Mouse (Mus musculus): ENCODE data around the gene B830017H08Rik. TPM values are rescaled to one million over a fixed set of nuclear protein-coding genes. Genes with fewer than 3 reads are reported as not detected.
A peak's percentile ranks its signal among the peaks of the same experiment; 100 is the strongest.

The B830017H08Rik gene
- polyA plus RNA-seq, 1 experiment from 2014 or later, result 0.37 TPM

- no peaks in the 10 kb centered on the region for H3K9me3 ChIP-seq (ENCODE audit: control insufficient read depth, low read length)
- H3K4me2 ChIP-seq, result peak overlapping the region; percentile 48
- no peak overlapping the region for H3K27ac ChIP-seq (ENCODE audit: low read depth, low read length)
- peaks cover 23% of the 10 kb centered on the region for H3K4me1 ChIP-seq (ENCODE audit: control insufficient read depth, insufficient read depth, low read length)
- whole genome bisulfite sequencing, result 2% methylated on average over 35 of the region's 45 CpGs
- peak; percentile 54 for ATAC-seq (ENCODE audit: low FRiP score)
- DNase-seq (ENCODE audit: low spot score, missing footprints), result peak; percentile 96
- peak overlapping the region; percentile 50 for H3K4me3 ChIP-seq (ENCODE audit: low read depth, low read length)
- peak overlapping the region; percentile 67; the same call in 1 of the 2 replicates for H3K9ac ChIP-seq (ENCODE audit: low read length)
- H3K27me3 ChIP-seq (ENCODE audit: control insufficient read depth, insufficient read depth, low read length), result peaks cover 82% of the 10 kb centered on the region
- no peaks in the 10 kb centered on the region for H3K36me3 ChIP-seq (ENCODE audit: control insufficient read depth, insufficient read depth, low read length)
Measured at GRCm38 (mm10) chr16:17798321-17799180, 34.4 kb upstream of the B830017H08Rik start.

DNA sequence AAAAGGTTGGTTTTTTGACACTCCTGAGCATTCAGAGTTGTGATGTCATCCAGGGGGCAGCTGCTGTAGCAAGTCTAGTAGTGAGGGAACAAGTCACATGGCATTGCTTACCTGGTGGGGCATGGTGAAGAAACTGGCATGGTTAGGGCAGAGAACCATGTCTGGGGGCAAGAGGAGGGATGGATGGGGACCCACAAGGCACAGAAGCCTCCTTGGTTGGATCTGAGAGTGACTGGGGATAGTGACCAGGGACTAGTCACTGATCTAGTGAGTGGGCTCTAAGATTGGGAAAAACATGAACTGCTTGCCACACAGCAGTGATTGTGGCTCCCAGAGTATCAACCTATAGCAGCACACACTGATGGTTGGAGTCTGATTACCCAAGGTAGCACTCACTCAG is 33.3 kb upstream of the B830017H08Rik start:
- Histone ChIP-seq H3K9ac (ENCODE audit: low read length) (no peak overlapping the region), H3K27me3 (ENCODE audit: control insufficient read depth, insufficient read depth, low read length) (peaks cover 92% of the 10 kb centered on the region), H3K27ac (ENCODE audit: low read depth, low read length) (no peak overlapping the region), H3K4me2 (no peak overlapping the region), H3K4me1 (ENCODE audit: control insufficient read depth, insufficient read depth, low read length) (peaks cover 32% of the 10 kb centered on the region), H3K4me3 (ENCODE audit: low read depth, low read length) (0 out of 2 replicates have a peak overlapping the region, but pooled peaks have one; percentile 1), H3K36me3 (ENCODE audit: control insufficient read depth, insufficient read depth, low read length) (no peaks in the 10 kb centered on the region), H3K9me3 (ENCODE audit: control insufficient read depth, low read length) (no peaks in the 10 kb centered on the region)
- DNase-seq (ENCODE audit: low spot score, missing footprints) (peak; percentile 90), ATAC-seq (ENCODE audit: low FRiP score) (no peak)

DNA sequence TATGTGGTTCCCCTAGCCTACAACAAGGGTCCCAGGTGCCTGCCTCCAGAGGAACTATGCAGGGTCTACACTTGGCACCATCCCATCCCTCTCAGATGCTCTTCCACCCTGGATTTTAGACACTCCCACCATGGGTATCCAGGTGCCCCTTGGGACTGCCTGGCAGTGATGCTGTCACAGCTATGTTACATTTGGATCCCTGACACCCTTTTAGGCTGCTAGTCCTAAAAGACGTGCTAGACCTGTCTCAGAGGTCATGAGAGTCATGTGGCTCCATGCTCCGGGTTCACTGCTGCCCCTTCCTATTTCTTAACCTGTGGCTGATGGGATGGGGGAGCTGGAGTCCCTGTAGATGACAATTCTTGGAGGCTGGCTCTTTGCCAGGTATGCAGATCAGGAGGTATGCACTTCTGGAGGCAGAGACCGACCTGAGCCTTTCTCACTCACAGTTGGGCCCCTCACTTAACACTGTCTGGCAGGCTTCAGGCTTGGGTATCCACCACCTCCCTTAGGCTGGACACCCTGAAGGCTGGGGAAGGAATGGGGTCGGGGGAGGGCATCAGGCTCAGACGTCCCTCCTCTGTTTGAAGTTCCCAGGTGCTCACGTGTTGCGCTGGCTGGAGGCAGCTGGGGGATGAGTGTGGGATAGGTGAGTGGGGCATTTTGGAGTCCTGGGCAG is 31.0 kb upstream of the B830017H08Rik start:
- Histone ChIP-seq H3K36me3 (ENCODE audit: control insufficient read depth, insufficient read depth, low read length) (no peaks in the 10 kb centered on the region), H3K27ac (ENCODE audit: low read depth, low read length) (no peak overlapping the region), H3K9me3 (ENCODE audit: control insufficient read depth, low read length) (no peaks in the 10 kb centered on the region), H3K4me3 (ENCODE audit: low read depth, low read length) (no peak overlapping the region), H3K9ac (ENCODE audit: low read length) (no peak overlapping the region), H3K4me2 (no peak overlapping the region), H3K27me3 (ENCODE audit: control insufficient read depth, insufficient read depth, low read length) (peaks cover 98% of the 10 kb centered on the region), H3K4me1 (ENCODE audit: control insufficient read depth, insufficient read depth, low read length) (peaks cover 44% of the 10 kb centered on the region)
- WGBS, result 2% methylated on average over 7 of the region's 7 CpGs
- DNase-seq (ENCODE audit: low spot score, missing footprints), result peak; percentile 89
- no peak for ATAC-seq (ENCODE audit: low FRiP score)

DNA sequence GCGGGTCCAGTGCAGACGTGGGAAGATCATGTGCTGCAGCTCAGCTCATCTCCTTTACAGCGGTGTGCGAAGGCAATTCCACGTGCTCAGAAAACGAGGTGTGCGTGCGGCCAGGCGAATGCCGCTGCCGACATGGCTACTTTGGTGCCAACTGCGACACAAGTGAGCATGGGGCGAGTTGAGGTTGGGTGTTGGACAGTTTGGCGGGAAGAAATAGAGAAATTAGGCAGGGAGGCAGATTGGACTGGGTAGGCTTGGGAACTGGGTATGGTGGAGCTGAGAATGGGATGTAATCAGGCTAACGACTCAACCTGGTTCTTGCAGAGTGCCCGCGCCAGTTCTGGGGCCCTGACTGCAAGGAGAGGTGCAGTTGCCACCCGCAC is 30.5 kb upstream of the B830017H08Rik start:
- Histone ChIP-seq H3K4me3 (ENCODE audit: low read depth, low read length) (peak overlapping the region; percentile 21), H3K36me3 (ENCODE audit: control insufficient read depth, insufficient read depth, low read length) (no peaks in the 10 kb centered on the region), H3K9ac (ENCODE audit: low read length) (no peak overlapping the region), H3K27ac (ENCODE audit: low read depth, low read length) (no peak overlapping the region), H3K27me3 (ENCODE audit: control insufficient read depth, insufficient read depth, low read length) (peaks cover 94% of the 10 kb centered on the region), H3K4me2 (peak overlapping the region; percentile 38), H3K9me3 (ENCODE audit: control insufficient read depth, low read length) (no peaks in the 10 kb centered on the region), H3K4me1 (ENCODE audit: control insufficient read depth, insufficient read depth, low read length) (peaks cover 46% of the 10 kb centered on the region)
- no peak for ATAC-seq (ENCODE audit: low FRiP score)
- 4% methylated on average over 18 of the region's 18 CpGs for WGBS
- DNase-seq (ENCODE audit: low spot score, missing footprints), result peak; percentile 94

GRCm38 (mm10) chr16:17802839-17803674 is 29.9 kb upstream of the B830017H08Rik start:
- no peak for ATAC-seq (ENCODE audit: low FRiP score)
- Histone ChIP-seq H3K36me3 (ENCODE audit: control insufficient read depth, insufficient read depth, low read length) (no peaks in the 10 kb centered on the region), H3K27ac (ENCODE audit: low read depth, low read length) (no peak overlapping the region), H3K9me3 (ENCODE audit: control insufficient read depth, low read length) (no peaks in the 10 kb centered on the region), H3K4me1 (ENCODE audit: control insufficient read depth, insufficient read depth, low read length) (peaks cover 44% of the 10 kb centered on the region), H3K27me3 (ENCODE audit: control insufficient read depth, insufficient read depth, low read length) (peaks cover 89% of the 10 kb centered on the region), H3K4me2 (peak overlapping the region; percentile 38), H3K9ac (ENCODE audit: low read length) (0 out of 2 replicates have a peak overlapping the region, but pooled peaks have one; percentile 12), H3K4me3 (ENCODE audit: low read depth, low read length) (peak overlapping the region; percentile 21)
- 2% methylated on average over 83 of the region's 83 CpGs for WGBS
- peak; percentile 95 for DNase-seq (ENCODE audit: low spot score, missing footprints)

- Histone ChIP-seq H3K36me3 (ENCODE audit: control insufficient read depth, insufficient read depth, low read length) (no peaks in the 10 kb centered on the region), H3K9me3 (ENCODE audit: control insufficient read depth, low read length) (no peaks in the 10 kb centered on the region), H3K9ac (ENCODE audit: low read length) (no peak overlapping the region), H3K27me3 (ENCODE audit: control insufficient read depth, insufficient read depth, low read length) (peaks cover 85% of the 10 kb centered on the region), H3K4me1 (ENCODE audit: control insufficient read depth, insufficient read depth, low read length) (peaks cover 38% of the 10 kb centered on the region), H3K4me3 (ENCODE audit: low read depth, low read length) (peak overlapping the region; percentile 35), H3K4me2 (peak overlapping the region; percentile 57), H3K27ac (ENCODE audit: low read depth, low read length) (no peak overlapping the region)
- ATAC-seq (ENCODE audit: low FRiP score), result no peak
- 9% methylated on average over 33 of the region's 33 CpGs for whole genome bisulfite sequencing
- DNase-seq (ENCODE audit: low spot score, missing footprints), result peak; percentile 92
Measured at GRCm38 (mm10) chr16:17803675-17804448, 29.1 kb upstream of the B830017H08Rik start.

DNA sequence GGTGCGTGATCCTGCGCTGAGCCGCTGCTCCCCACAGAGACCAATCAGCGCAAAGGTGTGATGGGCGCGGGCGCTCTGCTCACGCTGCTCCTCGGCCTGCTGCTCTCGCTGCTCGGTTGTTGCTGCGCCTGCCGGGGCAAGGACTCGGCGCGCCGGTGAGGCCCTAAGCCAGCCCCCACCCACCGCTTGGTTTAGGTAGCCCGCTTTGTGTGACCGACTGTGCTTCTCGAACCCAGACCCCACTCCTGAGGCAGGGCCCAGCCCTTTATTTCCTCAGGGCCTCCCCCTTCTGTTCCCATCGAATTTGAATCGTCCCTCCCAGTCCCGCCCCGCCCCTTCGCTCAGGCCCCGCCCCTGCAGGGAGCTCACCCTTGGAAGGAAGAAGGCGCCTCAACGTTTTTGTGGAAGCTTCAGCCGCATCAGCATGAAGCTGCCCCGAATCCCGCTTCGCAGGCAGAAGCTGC is 28.4 kb upstream of the B830017H08Rik start:
- Histone ChIP-seq H3K4me3 (ENCODE audit: low read depth, low read length) (peak overlapping the region; percentile 35), H3K4me1 (ENCODE audit: control insufficient read depth, insufficient read depth, low read length) (peaks cover 38% of the 10 kb centered on the region), H3K27me3 (ENCODE audit: control insufficient read depth, insufficient read depth, low read length) (peaks cover 82% of the 10 kb centered on the region), H3K4me2 (peak overlapping the region; percentile 57), H3K27ac (ENCODE audit: low read depth, low read length) (no peak overlapping the region), H3K9ac (ENCODE audit: low read length) (0 out of 2 replicates have a peak overlapping the region, but pooled peaks have one; percentile 12), H3K9me3 (ENCODE audit: control insufficient read depth, low read length) (no peaks in the 10 kb centered on the region), H3K36me3 (ENCODE audit: control insufficient read depth, insufficient read depth, low read length) (no peaks in the 10 kb centered on the region)
- ATAC-seq (ENCODE audit: low FRiP score) (peak; percentile 26), DNase-seq (ENCODE audit: low spot score, missing footprints) (peak; percentile 96)
- 2% methylated on average over 33 of the region's 33 CpGs for WGBS

GRCm38 (mm10) chr16:17804982-17805381 is 27.9 kb upstream of the B830017H08Rik start:
- peak overlapping the region; percentile 35 for H3K4me3 ChIP-seq (ENCODE audit: low read depth, low read length)
- no peak for ATAC-seq (ENCODE audit: low FRiP score)
- H3K4me1 ChIP-seq (ENCODE audit: control insufficient read depth, insufficient read depth, low read length), result peaks cover 40% of the 10 kb centered on the region
- peaks cover 77% of the 10 kb centered on the region for H3K27me3 ChIP-seq (ENCODE audit: control insufficient read depth, insufficient read depth, low read length)
- DNase-seq (ENCODE audit: low spot score, missing footprints), result peak; percentile 87
- H3K4me2 ChIP-seq, result peak overlapping the region; percentile 57
- no peaks in the 10 kb centered on the region for H3K36me3 ChIP-seq (ENCODE audit: control insufficient read depth, insufficient read depth, low read length)
- H3K9ac ChIP-seq (ENCODE audit: low read length), result 0 out of 2 replicates have a peak overlapping the region, but pooled peaks have one; percentile 12
- H3K27ac ChIP-seq (ENCODE audit: low read depth, low read length), result no peak overlapping the region
- 10% methylated on average over 7 of the region's 7 CpGs for WGBS
- no peaks in the 10 kb centered on the region for H3K9me3 ChIP-seq (ENCODE audit: control insufficient read depth, low read length)
